Mouse (Mus musculus): ENCODE data around the gene Ddx43.

DNA sequence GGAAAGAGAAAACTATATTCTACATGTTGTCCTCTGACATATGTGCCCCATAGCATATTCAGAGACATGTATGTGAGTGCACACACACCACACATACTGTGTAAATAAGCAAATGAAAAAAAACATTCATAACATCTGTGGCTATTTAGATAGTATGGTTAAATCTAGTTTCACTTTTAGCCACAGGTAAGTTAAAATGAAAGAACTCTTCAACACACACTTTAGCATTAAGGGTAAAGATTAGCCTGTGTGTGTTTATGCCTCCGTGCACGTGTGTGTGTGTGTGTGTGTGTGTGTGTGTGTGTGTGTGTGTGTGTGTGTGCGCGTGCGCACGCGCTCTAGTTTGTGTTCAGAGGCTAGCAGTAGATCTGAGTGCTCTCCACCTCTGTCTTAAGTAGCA is 6.0 kb downstream of the Ddx43 start:
- TF ChIP-seq CTCF (IDR thresholded peaks at IDR 0.05; ENCODE audit: borderline replicate concordance, extremely low read depth, insufficient read depth, insufficient read length) (no peak), POLR2A (IDR thresholded peaks at IDR 0.05; ENCODE audit: borderline replicate concordance, extremely low read depth, insufficient read depth, insufficient read length, poor library complexity, severe bottlenecking) (no peak)
